Mouse (Mus musculus): ENCODE measurements around the gene Mlf2. TPM values are rescaled to one million over a fixed set of nuclear protein-coding genes. Genes with fewer than 3 reads are reported as not detected.
A peak's percentile ranks its signal among the peaks of the same experiment; 100 is the strongest.
"Not testable (repeated sequence)": the region's sequence is repeated elsewhere in the genome, so short reads cannot be mapped to it uniquely, and the experiment has no call there.

Gene Mlf2
- 398 and 409 TPM in 2 replicates for polyA plus RNA-seq (2015; fragmentation: Nextera tagmentation; extraction: Ambion mirVana)

GRCm38 (mm10) chr6:124930754-124931524 is at the start of gene Mlf2:
Mlf2 (plus strand) TSS chr6:124931386.
- Histone ChIP-seq H3K4me1 (peaks cover 20% of the 10 kb centered on the region), H3K4me2 (peak within 1 kb of the TSS; percentile 87), H3K9me3 (replicated peaks) (no peaks in the 10 kb centered on the region), H3K27me3 (no peaks in the 10 kb centered on the region), H3K9ac (peak within 1 kb of the TSS; percentile 95), H3K4me3 (peak within 1 kb of the TSS; percentile 92), H3K27ac (peak within 1 kb of the TSS; percentile 94), H3K36me3 (ENCODE audit: poor library complexity, severe bottlenecking) (peaks cover 30% of the 10 kb centered on the region)
- peak; percentile 96 for ATAC-seq
- under 1% methylated on average over 49 of the region's 64 CpGs for WGBS

- Histone ChIP-seq H3K4me2 (no peak overlapping the region), H3K9me3 (replicated peaks) (no peaks in the 10 kb centered on the region), H3K36me3 (ENCODE audit: poor library complexity, severe bottlenecking) (no peaks in the 10 kb centered on the region), H3K27me3 (0 out of 2 replicates have a peak, but pooled peaks cover 2% of the 10 kb centered on the region), H3K9ac (no peak overlapping the region), H3K4me3 (no peak overlapping the region), H3K27ac (no peak overlapping the region), H3K4me1 (no peaks in the 10 kb centered on the region)
- 89% methylated on average over 9 of the region's 9 CpGs for WGBS
- no peak for ATAC-seq
Observed at GRCm38 (mm10) chr6:124881821-124882220, 49.4 kb upstream of the Mlf2 start.

- H3K36me3 ChIP-seq (ENCODE audit: poor library complexity, severe bottlenecking): no peaks in the 10 kb centered on the region
- ATAC-seq: no peak
- no peaks in the 10 kb centered on the region for H3K4me1 ChIP-seq
- H3K9me3 ChIP-seq (replicated peaks): no peaks in the 10 kb centered on the region
- H3K4me2 ChIP-seq: no peak overlapping the region
- no peak overlapping the region for H3K4me3 ChIP-seq
- H3K9ac ChIP-seq: no peak overlapping the region
- H3K27me3 ChIP-seq: 0 out of 2 replicates have a peak, but pooled peaks cover 2% of the 10 kb centered on the region
- whole genome bisulfite sequencing: 68% methylated on average over 10 of the region's 10 CpGs
- no peak overlapping the region for H3K27ac ChIP-seq
Observed at GRCm38 (mm10) chr6:124883351-124883750, 47.8 kb upstream of the Mlf2 start.

- H3K4me1 ChIP-seq: no peaks in the 10 kb centered on the region
- H3K27ac ChIP-seq: no peak overlapping the region
- no peak overlapping the region for H3K4me3 ChIP-seq
- H3K4me2 ChIP-seq: no peak overlapping the region
- no peaks in the 10 kb centered on the region for H3K36me3 ChIP-seq (ENCODE audit: poor library complexity, severe bottlenecking)
- 84% methylated on average over 10 of the region's 10 CpGs for WGBS
- no peak overlapping the region for H3K9ac ChIP-seq
- H3K27me3 ChIP-seq: 0 out of 2 replicates have a peak, but pooled peaks cover 2% of the 10 kb centered on the region
- H3K9me3 ChIP-seq (replicated peaks): peaks cover 4% of the 10 kb centered on the region; the same call in 1 of the 2 replicates
- no peak for ATAC-seq
Observed at GRCm38 (mm10) chr6:124884714-124885500, 46.3 kb upstream of the Mlf2 start.

GRCm38 (mm10) chr6:124885956-124886381 is 45.2 kb upstream of the Mlf2 start:
- Histone ChIP-seq H3K9me3 (replicated peaks) (peaks cover 4% of the 10 kb centered on the region; the same call in 1 of the 2 replicates), H3K4me2 (no peak overlapping the region), H3K4me1 (no peaks in the 10 kb centered on the region), H3K9ac (no peak overlapping the region), H3K27me3 (no peaks in the 10 kb centered on the region), H3K4me3 (no peak overlapping the region), H3K36me3 (ENCODE audit: poor library complexity, severe bottlenecking) (no peaks in the 10 kb centered on the region), H3K27ac (no peak overlapping the region)
- no peak for ATAC-seq
- WGBS: 88% methylated on average over 8 of the region's 8 CpGs

- H3K27ac ChIP-seq: no peak within 1 kb of the TSS
- 90% methylated on average over 9 of the region's 9 CpGs for WGBS
- no peak for ATAC-seq
Observed at GRCm38 (mm10) chr6:124887986-124888385, 43.2 kb upstream of the Mlf2 start, which contains the start of gene Cd4. Cd4 (minus strand) TSS chr6:124888221.

GRCm38 (mm10) chr6:124888555-124889125 is 42.5 kb upstream of the Mlf2 start:
- H3K9me3 ChIP-seq (replicated peaks): peaks cover 4% of the 10 kb centered on the region; the same call in 1 of the 2 replicates
- H3K27ac ChIP-seq: no peak overlapping the region
- WGBS: 93% methylated on average over 6 of the region's 6 CpGs
- no peak for ATAC-seq
- no peaks in the 10 kb centered on the region for H3K36me3 ChIP-seq (ENCODE audit: poor library complexity, severe bottlenecking)
- H3K9ac ChIP-seq: no peak overlapping the region
- no peaks in the 10 kb centered on the region for H3K4me1 ChIP-seq
- H3K4me2 ChIP-seq: no peak overlapping the region
- no peak overlapping the region for H3K4me3 ChIP-seq
- H3K27me3 ChIP-seq: no peaks in the 10 kb centered on the region

More at GRCm38 (mm10) chr6:124887986-124888385, 43.2 kb upstream of the Mlf2 start, which contains the start of gene Cd4:
- H3K9me3 ChIP-seq (replicated peaks): peaks cover 4% of the 10 kb centered on the region; the same call in 1 of the 2 replicates
- no peak within 1 kb of the TSS for H3K4me3 ChIP-seq
- no peak within 1 kb of the TSS for H3K9ac ChIP-seq
- H3K36me3 ChIP-seq (ENCODE audit: poor library complexity, severe bottlenecking): no peaks in the 10 kb centered on the region
- H3K4me1 ChIP-seq: no peaks in the 10 kb centered on the region
- H3K27me3 ChIP-seq: no peaks in the 10 kb centered on the region
- no peak within 1 kb of the TSS for H3K4me2 ChIP-seq

- no peaks in the 10 kb centered on the region for H3K27me3 ChIP-seq
- H3K36me3 ChIP-seq (ENCODE audit: poor library complexity, severe bottlenecking): no peaks in the 10 kb centered on the region
- no peak for ATAC-seq
- H3K4me1 ChIP-seq: no peaks in the 10 kb centered on the region
- no peak overlapping the region for H3K9ac ChIP-seq
- no peak overlapping the region for H3K4me3 ChIP-seq
- H3K27ac ChIP-seq: no peak overlapping the region
- peaks cover 4% of the 10 kb centered on the region; the same call in 1 of the 2 replicates for H3K9me3 ChIP-seq (replicated peaks)
- 69% methylated on average over 6 of the region's 6 CpGs for WGBS
- no peak overlapping the region for H3K4me2 ChIP-seq
Observed at GRCm38 (mm10) chr6:124890997-124891396, 40.2 kb upstream of the Mlf2 start.

- H3K36me3 ChIP-seq (ENCODE audit: poor library complexity, severe bottlenecking); H3K4me1 ChIP-seq; H3K27me3 ChIP-seq; H3K4me3 ChIP-seq; H3K9me3 ChIP-seq (replicated peaks); H3K9ac ChIP-seq; H3K4me2 ChIP-seq; ATAC-seq; H3K27ac ChIP-seq: not testable (repeated sequence)
- 95% methylated on average over 2 of the region's 2 CpGs for WGBS
Observed at GRCm38 (mm10) chr6:124894113-124894512, 37.1 kb upstream of the Mlf2 start.

- Histone ChIP-seq H3K27me3 (no peaks in the 10 kb centered on the region), H3K4me1 (peaks cover 9% of the 10 kb centered on the region), H3K36me3 (ENCODE audit: poor library complexity, severe bottlenecking) (no peaks in the 10 kb centered on the region), H3K9me3 (replicated peaks) (no peaks in the 10 kb centered on the region), H3K4me3 (no peak overlapping the region), H3K27ac (peak overlapping the region; percentile 59), H3K9ac (no peak overlapping the region), H3K4me2 (no peak overlapping the region)
- peak; percentile 46 for ATAC-seq
- 47% methylated on average over 3 of the region's 3 CpGs for WGBS
Observed at GRCm38 (mm10) chr6:124898359-124898758, 32.8 kb upstream of the Mlf2 start.

- 49% methylated on average over 8 of the region's 8 CpGs for WGBS
- ATAC-seq: no peak
- no peaks in the 10 kb centered on the region for H3K9me3 ChIP-seq (replicated peaks)
- no peak overlapping the region for H3K27ac ChIP-seq
- no peaks in the 10 kb centered on the region for H3K36me3 ChIP-seq (ENCODE audit: poor library complexity, severe bottlenecking)
- H3K27me3 ChIP-seq: no peaks in the 10 kb centered on the region
- no peak overlapping the region for H3K4me3 ChIP-seq
- no peak overlapping the region for H3K4me2 ChIP-seq
- H3K9ac ChIP-seq: no peak overlapping the region; the same call in 1 of the 2 replicates
- H3K4me1 ChIP-seq: peaks cover 25% of the 10 kb centered on the region
Observed at GRCm38 (mm10) chr6:124900056-124900800, 31.0 kb upstream of the Mlf2 start.

All from forebrain, embryonic 13.5 days (tissue).